Mouse (Mus musculus) common myeloid progenitor, adult 5-6 weeks (primary cell): ENCODE data around the gene Ldlrad3. TPM values are rescaled to one million over a fixed set of nuclear protein-coding genes. Genes with fewer than 3 reads are reported as not detected.

Experiments used
- ATAC-seq: replicated peaks from 2 replicates; pipeline ENCODE4 v1.8.0; 2016; ENCODE audit warnings: low read depth, mild to moderate bottlenecking, moderate TSS enrichment, inconsistent platforms; ENCODE audit not compliant: poor library complexity, severe bottlenecking
- total RNA-seq: library from RNA; stranded (forward); fragments of 200-1000, 187-1606 nt; gene quantifications from 2 replicates; pipeline ENCODE4 v1.2.3, GENCODE M21; 2017

The Ldlrad3 gene
- total RNA-seq, 1 experiment from 2014 or later: 9.2 TPM

GRCm38 (mm10) chr2:102020546-102020945 lies 165.6 kb downstream of the Ldlrad3 start:
- no peak for ATAC-seq

- no peak for ATAC-seq
Observed at GRCm38 (mm10) chr2:102014538-102015113, 171.6 kb downstream of the Ldlrad3 start.

DNA sequence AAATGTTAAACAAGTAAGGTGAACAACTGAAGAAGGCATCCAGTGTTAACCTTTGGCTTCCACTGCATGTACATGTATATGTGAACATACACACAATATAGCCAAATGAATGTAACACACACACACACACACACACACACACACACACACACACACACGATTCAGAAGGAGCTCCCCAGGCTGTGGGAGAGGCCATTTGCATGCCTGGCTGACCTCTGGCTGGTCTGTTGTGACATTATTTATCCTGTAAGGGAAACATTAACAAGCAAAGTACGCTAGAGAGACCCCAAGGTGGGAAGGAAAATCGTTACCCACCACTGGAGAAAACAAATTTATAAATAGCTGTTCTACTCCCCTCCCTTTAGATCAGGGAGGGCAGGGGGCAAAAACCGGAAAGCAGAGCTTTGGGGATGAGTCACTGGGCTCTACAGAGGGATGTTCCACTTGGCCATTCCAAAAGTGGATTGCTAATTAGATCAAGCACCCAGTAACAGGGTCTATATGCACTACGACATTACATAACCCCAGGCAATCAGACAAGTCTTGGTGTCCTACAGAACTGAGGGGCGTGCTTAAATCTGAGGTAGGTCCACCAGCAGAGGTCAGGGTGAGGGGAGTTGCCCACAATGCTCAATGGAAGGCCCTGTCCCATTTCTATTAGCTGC lies 174.7 kb downstream of the Ldlrad3 start:
- no peak for ATAC-seq

DNA sequence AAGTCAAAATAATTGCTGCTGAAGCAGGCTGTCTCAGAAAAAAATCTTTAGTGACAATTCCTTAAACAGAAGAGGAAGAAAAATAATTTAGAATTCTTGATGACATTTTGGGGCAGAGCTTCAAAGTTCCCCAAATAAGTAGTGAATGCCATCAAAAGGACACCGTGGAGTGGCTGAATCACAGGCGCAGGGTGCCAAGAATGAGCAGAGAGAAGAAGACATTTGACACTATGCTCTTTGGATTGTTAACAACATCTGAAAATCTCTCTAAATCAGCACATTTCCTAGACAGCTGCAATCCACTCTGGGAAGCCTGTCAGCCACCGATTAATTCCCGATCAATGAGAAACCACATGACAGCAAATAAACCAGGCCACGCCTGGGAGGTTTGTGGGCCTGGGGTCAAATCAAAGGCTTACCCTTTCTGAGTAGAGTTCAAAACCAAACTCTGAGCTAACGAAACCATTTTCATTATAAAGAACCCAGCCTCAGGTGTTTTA lies 176.4 kb downstream of the Ldlrad3 start:
- ATAC-seq: no peak

DNA sequence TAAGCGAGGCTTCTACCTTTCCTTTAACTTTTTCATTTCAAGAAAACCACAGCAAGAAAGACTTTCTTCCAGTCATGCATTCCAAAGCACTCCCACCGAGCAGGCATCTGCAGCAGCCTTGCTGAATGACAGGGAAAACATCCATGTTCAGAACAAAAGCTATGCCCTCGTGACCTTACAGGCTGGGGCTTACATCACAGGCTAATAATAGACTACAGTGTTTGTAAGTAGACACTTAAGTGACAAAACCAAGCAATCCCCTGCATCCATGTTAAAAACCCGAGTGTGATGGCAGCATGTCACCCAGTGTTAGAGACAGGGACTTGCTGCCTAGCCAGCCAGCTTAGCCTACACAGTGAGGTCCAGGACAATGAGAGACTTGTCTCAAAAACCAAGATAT lies 180.0 kb downstream of the Ldlrad3 start:
- ATAC-seq: no peak

GRCm38 (mm10) chr2:102005377-102006007 lies 180.7 kb downstream of the Ldlrad3 start:
- no peak for ATAC-seq

- no peak for ATAC-seq
Observed at GRCm38 (mm10) chr2:102003776-102004264, 182.4 kb downstream of the Ldlrad3 start.

GRCm38 (mm10) chr2:102002974-102003775 lies 183.0 kb downstream of the Ldlrad3 start:
- ATAC-seq: no peak

- peak; percentile 65 for ATAC-seq
Observed at GRCm38 (mm10) chr2:102002408-102002973, 183.7 kb downstream of the Ldlrad3 start.

GRCm38 (mm10) chr2:102001661-102002060 lies 184.5 kb downstream of the Ldlrad3 start:
- ATAC-seq: no peak

- no peak for ATAC-seq
Observed at GRCm38 (mm10) chr2:101998911-101999572, 187.1 kb downstream of the Ldlrad3 start.

GRCm38 (mm10) chr2:101997013-101997412 lies 189.2 kb downstream of the Ldlrad3 start:
- no peak for ATAC-seq

DNA sequence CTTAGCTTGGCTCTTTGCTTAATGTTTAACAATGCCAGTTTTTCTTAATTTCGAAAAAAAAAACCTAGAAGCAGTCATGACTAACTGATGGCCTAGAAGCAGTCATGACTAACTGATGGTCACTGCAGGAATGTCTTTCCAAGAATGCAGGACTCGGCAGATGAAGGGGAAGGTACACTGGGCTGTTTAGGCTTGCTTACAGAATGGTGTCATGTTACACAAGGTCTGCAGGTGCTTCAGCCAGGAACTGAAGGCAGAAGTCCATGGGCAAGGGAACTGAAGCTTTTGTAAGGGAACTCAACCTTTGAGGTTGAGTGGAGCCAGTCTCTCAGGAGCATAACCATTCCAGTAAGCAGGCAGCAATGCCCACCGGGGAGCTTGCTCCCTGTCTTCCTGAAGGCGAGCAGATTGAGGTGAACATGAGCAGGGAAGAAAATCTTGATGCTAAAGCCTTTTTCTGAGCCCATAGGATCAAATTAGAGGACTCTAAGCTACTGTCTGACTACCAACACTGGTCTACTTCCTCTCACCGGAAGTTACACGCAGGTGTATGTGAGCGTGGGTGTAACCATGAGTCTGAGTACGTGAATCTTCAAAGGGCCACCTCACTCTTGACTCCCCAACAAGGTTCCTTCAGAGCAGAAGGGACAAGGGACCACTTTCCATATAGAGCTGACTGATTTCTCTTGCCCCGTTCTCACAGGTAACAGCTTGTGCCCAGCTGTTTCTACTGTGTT lies 193.4 kb downstream of the Ldlrad3 start:
- no peak for ATAC-seq

DNA sequence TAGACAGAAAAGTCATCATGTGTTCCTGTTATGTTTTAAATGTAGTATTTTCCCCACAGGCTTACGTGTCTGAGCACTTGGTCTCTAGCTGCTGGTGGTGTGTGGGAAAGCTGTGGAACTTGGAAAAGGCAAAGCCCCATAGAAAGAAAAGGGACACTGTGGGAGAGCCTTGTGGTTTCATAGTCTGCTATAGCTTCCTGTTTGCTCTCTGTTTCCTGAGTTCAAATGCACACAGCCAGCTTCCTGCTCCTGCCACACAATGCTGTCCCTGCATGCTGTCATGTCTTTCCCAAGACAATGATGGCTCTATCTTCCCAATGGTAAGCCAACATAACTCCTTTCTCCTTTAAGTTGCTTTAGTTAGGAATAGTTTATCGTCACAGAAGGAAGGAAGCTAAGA lies 194.5 kb downstream of the Ldlrad3 start:
- ATAC-seq: peak; percentile 88

DNA sequence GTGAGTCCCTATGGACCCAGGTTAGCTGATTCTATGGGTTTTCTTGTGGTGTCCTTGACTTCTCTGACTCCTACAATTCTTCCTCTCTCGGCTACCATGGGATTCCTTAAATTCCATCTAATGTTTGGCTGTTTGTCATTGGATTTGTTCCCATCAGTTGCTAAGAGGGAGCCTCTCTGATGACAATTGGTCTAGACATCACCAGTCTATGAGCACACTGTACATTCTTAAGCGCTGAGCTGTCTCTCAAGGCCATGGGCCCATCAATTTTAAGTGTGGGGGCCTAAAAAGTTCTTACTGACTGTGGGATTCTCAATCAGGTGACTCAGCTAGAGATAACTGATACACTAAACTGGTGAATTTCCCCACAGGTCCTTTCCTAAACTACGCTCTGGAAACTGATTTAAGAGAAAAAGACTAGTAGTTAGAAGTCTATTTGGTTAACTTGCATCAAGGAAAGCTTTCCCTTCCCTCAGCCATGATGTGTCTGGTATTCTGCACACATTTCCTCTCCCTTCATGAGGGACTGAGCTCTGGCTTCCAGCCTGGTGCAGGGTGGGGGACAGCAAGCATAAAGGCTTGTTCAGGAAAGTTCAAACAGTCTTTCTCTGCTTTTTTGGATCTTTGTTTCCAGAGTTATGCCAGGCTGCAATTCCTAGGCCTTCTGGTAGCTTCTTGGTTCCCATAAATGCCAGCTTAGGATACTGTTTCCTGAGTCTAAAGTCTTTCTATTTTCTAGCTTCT lies 199.7 kb downstream of the Ldlrad3 start:
- no peak for ATAC-seq

- no peak for ATAC-seq
Observed at GRCm38 (mm10) chr2:101983853-101984543, 202.2 kb downstream of the Ldlrad3 start.

- no peak for ATAC-seq
Observed at GRCm38 (mm10) chr2:101983082-101983852, 202.9 kb downstream of the Ldlrad3 start.
